Mouse (Mus musculus): ENCODE results near the gene Fndc9.

- TF ChIP-seq CHD2 (IDR thresholded peaks at IDR 0.05; ENCODE audit: low read depth, low read length), result no peak
- no peak for TF ChIP-seq MAFK (IDR thresholded peaks at IDR 0.05; ENCODE audit: insufficient read depth, low read depth, low read length)
- TF ChIP-seq HCFC1 (IDR thresholded peaks at IDR 0.05; ENCODE audit: borderline replicate concordance, insufficient read depth, low read length), result no peak
Observed at GRCm38 (mm10) chr11:46241985-46242384, 6.7 kb downstream of the Fndc9 start.
